Mouse (Mus musculus) activated CD4-positive, CD25-positive, alpha-beta regulatory T cell, adult 4 months (primary cell): Measurements from ENCODE around the gene Atp8a2. TPM values are rescaled to one million over a fixed set of nuclear protein-coding genes. Genes with fewer than 3 reads are reported as not detected.
"Not testable (repeated sequence)": the region's sequence is repeated elsewhere in the genome, so short reads cannot be mapped to it uniquely, and the experiment has no call there.

Source experiments
- ATAC-seq: one replicate; pipeline ENCODE4 v1.8.0; 2017
- polyA plus RNA-seq, 2 experiments: library from polyadenylated mRNA; unstranded; fragments of 100-300 nt; shearing (Covaris generic); gene quantifications; one replicate each; pipeline ENCODE4 v1.2.1; 2017

Gene Atp8a2
- polyA plus RNA-seq, 2 experiments from 2014 or later = 1.0 to 1.5 TPM

DNA sequence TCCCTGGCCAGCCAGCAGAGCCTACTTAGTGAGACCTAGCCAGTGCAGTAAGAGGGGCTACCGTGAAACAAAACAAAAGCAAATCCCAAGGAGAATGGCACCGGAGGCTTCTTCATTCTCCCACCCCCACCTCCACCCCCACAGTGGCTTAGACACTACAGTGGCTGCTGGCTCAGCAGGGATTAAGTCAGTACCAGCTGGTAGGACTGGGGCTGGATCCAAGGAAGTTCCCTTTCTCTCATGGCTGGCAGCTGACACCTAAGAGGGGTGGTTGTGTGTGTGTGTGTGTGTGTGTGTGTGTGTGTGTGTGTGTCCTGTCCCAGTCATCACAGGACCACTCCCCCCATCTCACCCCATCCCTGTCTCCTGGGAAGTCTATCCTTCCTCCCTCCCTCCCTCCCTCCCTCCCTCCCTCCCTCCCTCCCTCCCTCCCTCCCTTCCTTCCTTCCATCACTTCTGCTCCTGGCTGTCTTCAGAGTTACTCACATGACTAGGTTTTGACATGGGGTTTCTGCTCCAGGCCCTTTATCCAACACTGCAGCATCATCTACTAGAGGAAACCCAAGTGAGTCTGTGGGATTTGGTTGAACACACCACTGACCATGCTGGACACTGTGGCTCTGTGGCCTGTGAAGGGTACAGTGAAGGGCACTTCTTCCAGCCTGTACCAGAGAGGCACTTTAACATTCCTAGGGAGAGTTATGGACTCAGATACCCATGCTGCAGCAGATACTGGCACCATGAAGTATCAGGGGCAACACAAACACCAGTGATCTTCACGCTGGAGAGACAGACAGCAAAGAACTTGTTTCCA, 358.3 kb downstream of the Atp8a2 start:
- not testable (repeated sequence) for ATAC-seq

DNA sequence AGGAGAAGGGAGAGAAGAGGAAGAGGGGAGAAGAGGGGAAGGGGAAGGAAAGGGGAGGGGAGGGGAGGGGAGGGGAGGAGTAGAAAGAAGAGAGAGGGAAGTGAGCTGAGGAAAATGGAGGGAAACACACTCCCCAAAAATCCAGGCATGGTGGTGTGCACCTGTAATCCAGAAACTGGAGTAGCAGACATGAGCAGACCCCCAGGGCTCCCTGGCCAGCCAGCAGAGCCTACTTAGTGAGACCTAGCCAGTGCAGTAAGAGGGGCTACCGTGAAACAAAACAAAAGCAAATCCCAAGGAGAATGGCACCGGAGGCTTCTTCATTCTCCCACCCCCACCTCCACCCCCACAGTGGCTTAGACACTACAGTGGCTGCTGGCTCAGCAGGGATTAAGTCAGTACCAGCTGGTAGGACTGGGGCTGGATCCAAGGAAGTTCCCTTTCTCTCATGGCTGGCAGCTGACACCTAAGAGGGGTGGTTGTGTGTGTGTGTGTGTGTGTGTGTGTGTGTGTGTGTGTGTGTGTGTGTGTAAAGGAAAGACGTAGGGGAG, 359.2 kb downstream of the Atp8a2 start:
- not testable (repeated sequence) for ATAC-seq

- no peak for ATAC-seq
Observed at GRCm38 (mm10) chr14:59836876-59837543, 360.0 kb downstream of the Atp8a2 start.

- no peak for ATAC-seq
Observed at GRCm38 (mm10) chr14:59829580-59829979, 367.4 kb downstream of the Atp8a2 start.

- ATAC-seq = no peak
Observed at GRCm38 (mm10) chr14:59827409-59827808, 369.6 kb downstream of the Atp8a2 start.

GRCm38 (mm10) chr14:59820115-59820419, 376.9 kb downstream of the Atp8a2 start:
- no peak for ATAC-seq

DNA sequence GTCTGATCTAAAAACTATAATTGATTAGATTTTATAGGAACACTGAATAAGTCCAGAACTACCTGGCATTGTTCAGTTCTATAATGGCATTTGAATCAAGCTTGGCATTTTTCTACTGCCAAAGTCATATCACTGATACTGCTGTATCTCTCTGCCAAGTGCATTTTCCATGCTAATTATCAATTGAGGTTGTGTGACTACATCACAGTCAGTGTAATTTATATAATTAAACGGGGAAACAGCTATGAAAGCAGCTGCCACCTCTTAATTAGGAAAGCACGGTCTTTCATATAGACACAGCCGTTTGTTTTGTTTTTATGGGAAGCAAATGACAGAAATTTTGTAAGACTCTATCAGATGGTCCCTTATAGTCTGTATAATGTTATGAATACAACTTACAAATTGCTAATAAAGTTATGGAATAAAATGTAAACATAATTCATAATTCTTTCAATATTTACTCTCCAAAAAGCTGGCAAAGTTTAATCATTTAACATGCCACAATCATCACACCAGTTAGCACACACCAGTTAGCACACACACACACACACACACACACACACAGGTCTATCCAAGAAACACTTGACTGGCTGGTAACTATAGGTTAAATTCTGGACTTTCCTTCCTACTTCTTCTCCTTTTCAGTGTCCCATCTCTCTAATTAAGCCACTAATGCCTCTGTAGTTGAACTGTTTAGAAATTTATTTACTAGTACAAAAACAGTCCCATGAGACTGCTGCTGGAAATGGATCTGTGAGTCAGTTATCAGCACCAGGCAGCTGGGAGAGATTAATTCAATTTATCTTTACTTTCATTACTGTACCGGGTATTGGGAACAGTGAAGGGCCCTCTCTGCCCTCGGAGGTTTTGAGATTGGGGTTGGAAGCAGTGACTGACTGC, 377.5 kb downstream of the Atp8a2 start:
- no peak for ATAC-seq

GRCm38 (mm10) chr14:59810316-59810715, 386.7 kb downstream of the Atp8a2 start:
- not testable (repeated sequence) for ATAC-seq

GRCm38 (mm10) chr14:59809790-59810189, 387.2 kb downstream of the Atp8a2 start:
- ATAC-seq = no peak

DNA sequence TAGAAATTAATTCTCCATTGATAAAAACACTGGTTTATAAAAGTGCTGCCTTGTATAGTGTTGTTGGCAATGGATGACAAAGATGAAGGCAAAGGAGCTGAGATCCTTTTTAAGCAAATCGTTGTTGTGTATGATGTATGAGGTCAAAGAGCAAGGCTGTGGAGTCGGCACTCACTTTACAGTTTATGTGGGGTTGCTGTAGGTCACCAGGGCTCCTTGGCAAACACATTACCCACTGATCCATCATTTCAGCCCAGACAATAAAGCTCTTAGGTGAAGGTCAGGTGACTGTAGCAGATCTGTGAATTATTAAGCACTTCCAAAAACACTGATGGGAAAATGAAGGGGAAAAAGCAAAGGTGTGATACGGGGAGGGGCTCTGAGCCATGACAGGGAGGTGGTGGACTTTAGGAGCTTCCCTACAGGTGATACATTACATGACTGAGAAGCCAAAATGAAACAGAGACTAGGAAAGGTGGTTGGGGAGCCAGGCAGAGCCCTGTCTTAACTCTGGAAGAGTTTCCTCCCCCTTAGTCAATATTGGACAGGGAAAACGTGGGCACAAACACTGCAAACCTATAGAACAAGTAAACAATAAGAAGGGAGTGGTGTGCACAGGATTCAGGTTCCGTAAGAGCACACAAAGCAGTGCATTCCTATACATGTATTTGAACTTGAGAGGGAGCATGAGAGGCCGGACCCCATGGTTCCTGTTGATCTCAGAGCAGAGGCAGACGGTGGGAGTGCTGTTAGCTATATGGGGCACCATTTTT, 389.3 kb downstream of the Atp8a2 start:
- no peak for ATAC-seq

DNA sequence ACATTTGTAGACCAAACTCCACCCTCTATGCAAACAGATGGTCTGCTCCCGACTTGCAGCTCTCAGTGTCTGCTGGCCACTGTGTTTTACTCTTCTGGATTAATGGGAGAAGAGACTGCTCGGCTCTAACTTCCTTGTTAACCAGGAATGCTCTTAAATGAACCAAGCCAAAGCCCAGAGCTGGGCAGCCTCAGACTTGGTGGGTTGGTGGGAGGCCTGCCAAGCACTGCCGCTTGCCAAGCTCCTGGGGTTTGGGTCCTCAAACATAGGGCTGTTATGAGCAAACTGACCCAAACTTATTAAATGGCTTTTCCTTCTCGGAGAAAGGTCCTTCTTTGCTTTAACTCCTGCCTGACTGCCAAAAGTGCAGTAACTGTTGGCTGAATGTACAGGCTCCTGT, 390.1 kb downstream of the Atp8a2 start:
- ATAC-seq = no peak

GRCm38 (mm10) chr14:59806159-59806558, 390.8 kb downstream of the Atp8a2 start:
- no peak for ATAC-seq

- ATAC-seq = no peak
Observed at GRCm38 (mm10) chr14:59805683-59806082, 391.3 kb downstream of the Atp8a2 start.

DNA sequence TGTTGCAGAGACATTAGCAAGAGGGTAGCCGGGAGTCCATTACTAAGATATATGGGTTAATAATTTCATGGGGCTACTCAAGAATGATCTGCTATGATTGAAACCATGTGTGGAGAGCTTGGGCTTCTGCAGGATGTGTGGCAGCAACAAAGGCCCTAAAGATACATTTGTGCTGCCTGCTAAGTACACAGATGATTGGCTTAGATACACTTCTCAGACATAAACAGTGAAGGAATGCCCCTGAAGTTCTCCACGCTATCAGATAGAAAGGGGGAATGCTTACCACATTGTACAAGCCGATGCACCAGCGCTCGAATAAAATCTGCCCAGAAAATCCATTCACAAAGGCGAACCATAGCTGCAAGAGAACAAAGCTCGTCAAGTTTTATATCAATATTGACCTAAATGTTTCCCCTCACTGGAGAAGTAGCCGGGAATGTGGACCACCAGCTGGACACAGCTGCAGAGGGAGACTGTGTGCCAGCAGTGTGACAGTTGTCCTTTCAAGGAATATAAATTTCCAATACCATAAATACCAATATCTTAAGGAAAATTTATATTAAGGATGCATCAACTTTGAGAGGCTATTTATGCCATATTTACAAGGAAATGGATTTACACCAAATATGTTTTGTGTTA, 394.9 kb downstream of the Atp8a2 start:
- ATAC-seq = no peak

DNA sequence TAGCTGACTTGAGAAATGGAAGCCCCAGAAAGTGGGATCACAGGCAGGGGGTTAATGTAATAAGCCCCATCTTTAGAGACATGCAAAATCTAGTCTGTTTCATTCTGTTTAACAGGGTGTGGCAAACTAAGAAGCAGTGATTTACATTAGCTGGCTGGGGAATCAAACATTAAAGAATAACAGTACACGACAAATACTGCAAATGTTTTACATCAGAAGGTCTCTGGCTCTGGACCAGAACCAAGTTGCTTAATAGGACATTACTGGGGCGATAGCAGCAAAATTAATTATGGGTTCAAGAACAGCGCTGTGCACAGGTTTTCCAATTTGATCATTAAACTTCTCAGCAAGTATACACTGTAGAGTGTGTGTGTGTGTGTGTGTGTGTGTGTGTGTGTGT, 397.5 kb downstream of the Atp8a2 start:
- no peak for ATAC-seq

GRCm38 (mm10) chr14:59793841-59794240, 403.1 kb downstream of the Atp8a2 start:
- ATAC-seq = no peak

DNA sequence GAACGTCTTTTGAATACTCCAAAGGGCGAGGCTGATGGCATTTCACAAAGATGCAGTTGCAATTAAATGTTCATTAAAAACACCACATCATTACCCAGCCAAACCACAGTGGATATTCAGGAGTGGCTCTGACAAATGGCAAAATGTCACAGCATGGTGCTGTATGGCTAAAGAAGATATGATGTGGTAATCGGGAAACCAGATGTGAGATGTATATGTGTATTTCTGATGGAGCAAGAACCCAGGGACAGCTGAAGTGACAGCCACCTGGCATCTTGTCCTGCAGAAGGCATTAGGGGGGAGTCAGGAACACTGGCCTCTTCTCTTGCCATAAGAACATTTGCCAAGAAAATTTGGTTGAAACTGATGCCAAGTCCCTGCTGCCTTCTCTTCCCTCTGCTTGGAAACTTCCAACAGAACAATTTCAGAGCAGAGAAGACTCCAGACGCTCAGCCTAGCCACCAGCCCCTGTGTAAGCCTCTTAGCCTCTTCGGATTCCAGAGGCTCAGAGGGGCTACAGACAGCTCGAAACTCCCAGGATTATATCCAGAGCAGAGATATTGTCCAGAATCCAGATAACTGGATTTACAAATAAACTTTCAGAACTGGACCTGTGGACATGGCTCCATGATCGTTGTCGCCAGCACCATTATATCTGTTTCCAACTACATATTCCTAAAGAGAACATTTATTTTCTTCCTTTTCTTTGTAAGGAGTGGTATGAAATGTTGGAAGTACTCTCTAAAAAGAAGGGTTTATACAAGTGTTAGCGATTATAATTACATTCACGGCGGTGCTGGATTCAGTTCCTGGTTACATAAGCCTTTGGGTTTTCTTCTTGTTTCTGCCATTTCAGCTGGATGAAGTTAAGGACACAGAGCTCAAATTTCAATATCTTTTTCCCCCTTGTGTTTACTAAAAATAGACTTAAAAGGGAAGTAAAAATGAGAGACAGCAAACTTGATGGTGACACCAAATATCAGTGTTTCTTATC, 413.3 kb downstream of the Atp8a2 start:
- no peak for ATAC-seq

DNA sequence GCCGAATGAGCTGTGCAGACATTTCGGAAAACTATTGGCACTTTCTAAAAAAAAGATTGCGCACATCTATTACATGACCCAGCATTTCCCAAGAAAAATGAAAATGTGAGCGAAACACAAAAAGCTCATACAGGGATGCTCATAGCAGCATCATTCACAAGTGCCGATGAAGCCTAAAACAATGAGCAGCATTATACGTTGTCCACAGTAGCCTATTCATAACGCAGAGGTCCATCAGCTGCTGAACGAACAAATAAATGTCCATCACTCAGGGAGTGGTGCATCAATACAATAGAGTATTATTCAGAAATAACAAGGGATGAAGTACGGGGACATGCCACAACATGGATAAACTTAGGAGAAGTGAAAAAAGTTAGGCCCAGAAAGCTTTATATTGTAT, 416.6 kb downstream of the Atp8a2 start:
- ATAC-seq = no peak

GRCm38 (mm10) chr14:59762227-59762626, 434.8 kb downstream of the Atp8a2 start:
- ATAC-seq = no peak

DNA sequence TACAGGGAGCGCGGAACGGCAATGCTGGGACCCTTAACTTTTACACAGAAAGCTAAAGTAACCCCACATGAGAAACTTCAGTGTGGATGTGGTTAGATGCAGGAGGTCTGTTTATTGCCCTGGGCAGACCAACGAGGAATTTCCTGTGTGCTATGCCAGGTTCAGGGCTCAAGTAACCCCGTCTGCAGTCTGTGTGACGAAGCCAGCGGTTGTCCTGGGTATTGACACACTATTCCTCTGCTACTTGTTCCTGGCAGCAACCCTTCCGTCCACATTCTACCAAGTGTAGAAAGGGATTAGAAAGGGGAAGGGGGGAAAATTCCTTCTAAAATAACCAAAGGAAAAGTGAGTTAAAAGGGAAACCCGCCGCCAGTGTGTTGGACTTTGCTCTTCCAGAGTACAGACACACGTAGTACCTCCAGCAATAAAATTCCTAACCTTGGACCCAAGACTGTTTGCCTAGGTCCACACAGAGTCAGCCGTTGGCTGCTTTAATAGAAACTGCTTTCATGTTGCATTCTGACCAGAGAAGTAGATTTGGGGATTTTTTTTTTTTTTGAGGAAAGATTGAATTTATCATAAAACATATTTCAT, 437.0 kb downstream of the Atp8a2 start:
- no peak for ATAC-seq
